Mouse (Mus musculus): ENCODE data around the gene Palld. TPM values are rescaled to one million over a fixed set of nuclear protein-coding genes. Genes with fewer than 3 reads are reported as not detected.

Gene Palld
- polyA plus RNA-seq, 1 experiment from 2014 or later = 83.1 TPM

DNA sequence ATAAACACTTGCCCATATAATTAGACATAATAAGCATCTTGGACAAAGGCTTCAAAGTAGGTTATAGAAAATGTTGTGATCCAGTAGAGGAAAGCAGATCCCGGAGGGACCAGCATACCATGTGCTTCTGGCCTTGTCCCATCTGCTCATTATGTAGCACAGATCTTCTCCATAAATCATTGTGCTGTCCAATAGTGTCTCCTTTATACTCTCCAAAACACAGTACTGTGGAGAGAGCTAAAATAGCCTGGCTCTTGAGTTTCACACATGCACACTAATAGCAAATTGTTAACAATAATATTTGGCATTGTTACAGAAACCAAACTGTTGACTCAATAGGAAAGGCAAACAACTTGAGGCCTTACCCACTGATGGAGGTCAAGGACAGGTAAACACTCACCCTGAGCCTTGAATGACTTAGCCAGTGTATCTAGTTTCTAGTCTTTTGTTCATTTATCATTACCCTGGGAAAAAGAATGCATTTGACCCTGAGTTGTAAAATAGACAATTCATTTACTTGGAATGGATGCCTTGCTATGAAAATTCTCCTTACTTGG lies 105.0 kb downstream of the Palld start:
- Histone ChIP-seq H3K27me3 (ENCODE audit: control insufficient read depth, insufficient read depth, low read length) (no peaks in the 10 kb centered on the region), H3K9ac (ENCODE audit: low read length) (no peak overlapping the region), H3K9me3 (replicated peaks; ENCODE audit: control insufficient read depth, low read length) (no peaks in the 10 kb centered on the region), H3K4me1 (ENCODE audit: control insufficient read depth, insufficient read depth, low read length) (peaks cover 6% of the 10 kb centered on the region), H3K4me3 (replicated peaks; ENCODE audit: low read length) (no peak overlapping the region), H3K4me2 (ENCODE audit: low read depth, low read length) (no peak overlapping the region), H3K27ac (ENCODE audit: low read length) (no peak overlapping the region), H3K36me3 (ENCODE audit: control insufficient read depth, insufficient read depth, low read length) (no peaks in the 10 kb centered on the region)
- peak; percentile 58 for ATAC-seq (ENCODE audit: insufficient read depth, low FRiP score)
- 37% methylated on average over 1 of the region's 1 CpGs for WGBS

DNA sequence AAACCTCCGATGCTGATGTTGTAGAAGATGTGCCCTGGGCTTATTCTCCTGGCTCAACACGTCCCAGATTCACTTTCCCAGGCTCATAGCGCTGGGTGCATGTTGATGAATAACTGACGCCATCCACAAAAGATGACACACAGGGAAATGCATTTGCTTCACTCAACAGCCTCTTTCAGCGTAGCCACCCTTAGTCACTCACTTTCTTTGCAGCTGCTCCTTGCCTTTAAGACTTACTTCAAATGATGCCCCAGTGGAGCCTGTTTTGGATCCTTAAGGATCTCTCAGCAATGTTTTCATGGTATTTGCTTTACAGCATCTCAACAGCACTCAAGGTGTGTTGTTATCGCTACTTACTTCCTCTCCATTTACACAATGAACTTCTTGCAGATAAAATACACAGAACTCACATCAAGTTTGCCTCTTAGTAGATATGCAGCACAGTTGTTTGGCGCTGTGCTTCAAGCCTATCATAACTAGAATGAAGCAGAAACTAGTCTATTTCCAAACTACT lies 105.9 kb downstream of the Palld start:
- Histone ChIP-seq H3K9ac (ENCODE audit: low read length) (no peak overlapping the region), H3K27ac (ENCODE audit: low read length) (no peak overlapping the region), H3K9me3 (replicated peaks; ENCODE audit: control insufficient read depth, low read length) (no peaks in the 10 kb centered on the region), H3K36me3 (ENCODE audit: control insufficient read depth, insufficient read depth, low read length) (no peaks in the 10 kb centered on the region), H3K4me3 (replicated peaks; ENCODE audit: low read length) (no peak overlapping the region), H3K27me3 (ENCODE audit: control insufficient read depth, insufficient read depth, low read length) (no peaks in the 10 kb centered on the region), H3K4me1 (ENCODE audit: control insufficient read depth, insufficient read depth, low read length) (peaks cover 6% of the 10 kb centered on the region), H3K4me2 (ENCODE audit: low read depth, low read length) (no peak overlapping the region)
- WGBS = 76% methylated on average over 7 of the region's 7 CpGs
- ATAC-seq (ENCODE audit: insufficient read depth, low FRiP score) = no peak

DNA sequence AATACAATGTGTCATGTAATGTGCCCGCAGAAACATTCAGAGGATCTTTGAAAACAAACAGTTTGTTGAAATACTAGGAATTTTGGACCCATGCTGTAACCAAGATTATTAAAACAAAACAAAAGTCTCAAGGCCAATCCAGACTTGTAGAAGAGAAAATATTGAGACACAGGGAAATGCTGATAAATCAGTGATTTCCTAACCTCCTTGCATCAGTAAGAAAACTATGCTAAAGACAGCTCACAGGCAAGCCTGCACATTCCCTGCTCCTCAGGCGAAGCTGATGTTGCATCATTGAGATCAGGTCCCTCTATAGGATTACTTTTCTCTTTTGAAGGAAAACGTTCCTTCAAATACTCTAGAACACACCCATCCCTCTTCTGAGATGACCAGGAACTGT lies 112.5 kb downstream of the Palld start:
- Histone ChIP-seq H3K9me3 (replicated peaks; ENCODE audit: control insufficient read depth, low read length) (no peaks in the 10 kb centered on the region), H3K27ac (ENCODE audit: low read length) (no peak overlapping the region), H3K27me3 (ENCODE audit: control insufficient read depth, insufficient read depth, low read length) (no peaks in the 10 kb centered on the region), H3K4me1 (ENCODE audit: control insufficient read depth, insufficient read depth, low read length) (no peaks in the 10 kb centered on the region), H3K36me3 (ENCODE audit: control insufficient read depth, insufficient read depth, low read length) (no peaks in the 10 kb centered on the region), H3K4me3 (replicated peaks; ENCODE audit: low read length) (no peak overlapping the region), H3K9ac (ENCODE audit: low read length) (no peak overlapping the region), H3K4me2 (ENCODE audit: low read depth, low read length) (no peak overlapping the region)
- no peak for ATAC-seq (ENCODE audit: insufficient read depth, low FRiP score)
- WGBS = 76% methylated on average over 3 of the region's 3 CpGs

DNA sequence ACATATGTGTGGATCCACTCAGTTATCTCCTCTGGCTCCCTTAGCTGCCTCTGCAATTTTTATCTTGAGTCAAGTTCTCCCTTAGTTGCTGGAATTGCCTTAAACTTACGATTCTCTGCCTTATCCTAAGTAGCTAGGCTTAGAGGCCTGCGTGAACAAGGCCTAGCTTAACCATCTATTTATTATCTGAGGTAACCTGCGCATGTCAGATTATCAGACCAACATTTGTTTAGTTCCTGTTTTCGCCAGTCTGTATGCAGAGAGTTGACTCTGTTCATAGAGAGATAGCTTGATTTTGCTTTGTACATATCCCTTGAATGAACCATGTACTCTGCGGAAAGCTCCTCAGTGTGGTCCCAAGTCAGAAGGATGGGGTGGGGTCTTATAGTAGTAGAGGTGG lies 113.2 kb downstream of the Palld start:
- H3K27ac ChIP-seq (ENCODE audit: low read length) = no peak overlapping the region
- no peak for ATAC-seq (ENCODE audit: insufficient read depth, low FRiP score)
- H3K36me3 ChIP-seq (ENCODE audit: control insufficient read depth, insufficient read depth, low read length) = no peaks in the 10 kb centered on the region
- H3K4me2 ChIP-seq (ENCODE audit: low read depth, low read length) = no peak overlapping the region
- H3K4me1 ChIP-seq (ENCODE audit: control insufficient read depth, insufficient read depth, low read length) = no peaks in the 10 kb centered on the region
- WGBS = 87% methylated on average over 5 of the region's 5 CpGs
- H3K4me3 ChIP-seq (replicated peaks; ENCODE audit: low read length) = no peak overlapping the region
- H3K27me3 ChIP-seq (ENCODE audit: control insufficient read depth, insufficient read depth, low read length) = no peaks in the 10 kb centered on the region
- H3K9ac ChIP-seq (ENCODE audit: low read length) = no peak overlapping the region
- no peaks in the 10 kb centered on the region for H3K9me3 ChIP-seq (replicated peaks; ENCODE audit: control insufficient read depth, low read length)

DNA sequence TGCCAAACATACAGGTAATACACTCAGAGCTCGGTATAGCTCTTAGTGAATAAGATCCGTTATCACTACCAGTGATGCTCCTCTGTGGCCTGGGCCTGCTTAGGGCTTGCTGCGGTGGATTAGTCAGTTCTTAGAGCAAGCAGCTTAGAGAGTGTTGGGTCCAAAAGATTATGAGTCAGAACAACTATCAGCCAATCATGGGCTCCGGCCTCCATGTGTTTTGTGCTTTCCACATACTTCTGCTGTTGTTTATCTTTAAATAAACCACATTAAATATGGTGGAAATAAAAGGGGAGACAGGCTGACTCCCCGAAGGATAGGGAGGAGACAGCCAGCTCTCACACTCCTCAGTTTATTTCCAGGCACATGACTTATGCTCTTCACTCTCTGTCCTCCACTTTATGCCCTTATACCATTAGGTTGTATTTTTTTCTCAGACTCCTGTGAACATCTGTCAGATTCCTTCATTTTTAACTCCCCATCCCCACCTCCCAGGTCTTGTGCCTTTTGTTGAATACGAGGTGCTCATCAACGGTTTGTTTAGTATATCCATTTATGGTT lies 119.5 kb downstream of the Palld start:
- Histone ChIP-seq H3K9me3 (replicated peaks; ENCODE audit: control insufficient read depth, low read length) (no peaks in the 10 kb centered on the region), H3K27me3 (ENCODE audit: control insufficient read depth, insufficient read depth, low read length) (no peaks in the 10 kb centered on the region), H3K4me1 (ENCODE audit: control insufficient read depth, insufficient read depth, low read length) (no peaks in the 10 kb centered on the region), H3K27ac (ENCODE audit: low read length) (no peak overlapping the region), H3K4me2 (ENCODE audit: low read depth, low read length) (no peak overlapping the region), H3K4me3 (replicated peaks; ENCODE audit: low read length) (no peak overlapping the region), H3K36me3 (ENCODE audit: control insufficient read depth, insufficient read depth, low read length) (no peaks in the 10 kb centered on the region), H3K9ac (ENCODE audit: low read length) (no peak overlapping the region)
- ATAC-seq (ENCODE audit: insufficient read depth, low FRiP score) = no peak
- 73% methylated on average over 7 of the region's 7 CpGs for WGBS

DNA sequence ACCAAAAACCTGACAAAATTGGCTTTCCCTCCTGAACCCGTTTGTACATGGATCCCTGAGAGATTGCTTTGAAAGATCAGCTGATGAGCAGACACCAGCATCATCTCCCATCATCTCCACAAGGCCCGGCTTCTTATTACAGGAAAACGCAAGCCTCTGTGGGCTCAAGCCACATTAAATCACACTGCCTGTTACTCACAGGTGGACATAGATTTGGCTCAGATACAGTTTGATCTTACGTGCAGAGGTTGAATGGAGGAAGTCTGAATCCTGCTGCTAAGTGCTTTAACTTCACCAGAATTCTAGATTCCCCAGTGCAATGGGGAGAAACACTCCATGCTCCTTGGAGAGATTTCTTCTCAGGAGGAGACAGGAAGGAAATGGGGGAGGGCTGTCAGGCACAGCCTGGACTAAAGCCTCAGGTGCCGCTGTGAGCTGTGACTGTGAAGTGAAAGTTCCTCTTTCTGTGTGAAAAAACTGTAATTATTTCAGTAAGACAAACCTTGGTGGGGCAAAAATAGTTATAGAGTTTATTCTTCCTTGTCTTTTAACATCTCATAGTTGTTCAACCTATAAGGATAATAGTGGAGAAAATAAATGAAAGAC lies 121.7 kb downstream of the Palld start:
- H3K27me3 ChIP-seq (ENCODE audit: control insufficient read depth, insufficient read depth, low read length) = no peaks in the 10 kb centered on the region
- H3K36me3 ChIP-seq (ENCODE audit: control insufficient read depth, insufficient read depth, low read length) = no peaks in the 10 kb centered on the region
- no peak overlapping the region for H3K27ac ChIP-seq (ENCODE audit: low read length)
- no peaks in the 10 kb centered on the region for H3K9me3 ChIP-seq (replicated peaks; ENCODE audit: control insufficient read depth, low read length)
- 71% methylated on average over 5 of the region's 5 CpGs for WGBS
- no peaks in the 10 kb centered on the region for H3K4me1 ChIP-seq (ENCODE audit: control insufficient read depth, insufficient read depth, low read length)
- ATAC-seq (ENCODE audit: insufficient read depth, low FRiP score) = no peak
- no peak overlapping the region for H3K4me2 ChIP-seq (ENCODE audit: low read depth, low read length)
- H3K9ac ChIP-seq (ENCODE audit: low read length) = no peak overlapping the region
- H3K4me3 ChIP-seq (replicated peaks; ENCODE audit: low read length) = no peak overlapping the region

DNA sequence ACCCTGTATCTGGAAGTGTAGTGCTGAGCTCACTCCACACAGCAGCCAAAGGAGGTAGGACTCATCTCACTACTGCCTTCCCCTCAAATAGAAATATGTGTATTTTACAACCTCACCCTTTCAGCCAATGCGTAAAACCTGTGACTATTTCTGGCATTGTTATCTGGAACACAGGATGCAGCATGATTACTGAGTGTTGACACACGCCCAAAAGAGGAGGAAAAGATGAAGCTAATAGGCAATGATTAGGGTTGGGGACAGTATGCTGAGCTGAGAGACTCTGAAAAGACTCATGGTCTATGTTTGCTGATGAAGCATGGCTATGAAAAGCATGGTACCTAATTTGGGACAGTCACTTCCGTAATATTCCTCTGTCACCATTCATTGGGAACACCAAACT lies 124.3 kb downstream of the Palld start:
- Histone ChIP-seq H3K36me3 (ENCODE audit: control insufficient read depth, insufficient read depth, low read length) (no peaks in the 10 kb centered on the region), H3K9me3 (replicated peaks; ENCODE audit: control insufficient read depth, low read length) (no peaks in the 10 kb centered on the region), H3K4me3 (replicated peaks; ENCODE audit: low read length) (no peak overlapping the region), H3K4me1 (ENCODE audit: control insufficient read depth, insufficient read depth, low read length) (no peaks in the 10 kb centered on the region), H3K4me2 (ENCODE audit: low read depth, low read length) (no peak overlapping the region), H3K27ac (ENCODE audit: low read length) (no peak overlapping the region), H3K27me3 (ENCODE audit: control insufficient read depth, insufficient read depth, low read length) (no peaks in the 10 kb centered on the region), H3K9ac (ENCODE audit: low read length) (no peak overlapping the region)
- no peak for ATAC-seq (ENCODE audit: insufficient read depth, low FRiP score)
- WGBS = 71% methylated on average over 3 of the region's 3 CpGs

DNA sequence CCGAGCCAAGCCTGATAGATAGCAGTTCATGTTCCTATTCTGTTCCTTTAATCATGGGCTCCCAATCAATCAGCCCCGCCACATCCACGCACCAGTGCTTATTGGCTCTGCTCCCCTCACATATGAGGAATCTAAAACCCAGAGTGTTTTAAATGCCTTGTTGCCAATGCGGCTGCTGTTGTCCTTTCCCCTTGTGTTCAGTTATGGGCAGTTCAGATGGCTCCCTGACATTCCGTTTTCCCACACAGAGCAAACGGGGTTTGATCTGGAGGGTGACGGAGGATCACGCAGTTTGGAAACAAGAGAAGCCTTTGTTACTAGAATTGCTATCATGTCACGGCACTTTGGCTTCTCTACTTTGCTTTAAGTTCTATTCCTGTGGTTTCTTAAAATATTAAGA lies 125.9 kb downstream of the Palld start:
- H3K4me1 ChIP-seq (ENCODE audit: control insufficient read depth, insufficient read depth, low read length) = no peaks in the 10 kb centered on the region
- ATAC-seq (ENCODE audit: insufficient read depth, low FRiP score) = no peak
- no peaks in the 10 kb centered on the region for H3K9me3 ChIP-seq (replicated peaks; ENCODE audit: control insufficient read depth, low read length)
- no peak overlapping the region for H3K4me3 ChIP-seq (replicated peaks; ENCODE audit: low read length)
- H3K27ac ChIP-seq (ENCODE audit: low read length) = no peak overlapping the region
- H3K4me2 ChIP-seq (ENCODE audit: low read depth, low read length) = no peak overlapping the region
- no peaks in the 10 kb centered on the region for H3K27me3 ChIP-seq (ENCODE audit: control insufficient read depth, insufficient read depth, low read length)
- WGBS = 57% methylated on average over 9 of the region's 9 CpGs
- no peak overlapping the region for H3K9ac ChIP-seq (ENCODE audit: low read length)
- H3K36me3 ChIP-seq (ENCODE audit: control insufficient read depth, insufficient read depth, low read length) = no peaks in the 10 kb centered on the region

DNA sequence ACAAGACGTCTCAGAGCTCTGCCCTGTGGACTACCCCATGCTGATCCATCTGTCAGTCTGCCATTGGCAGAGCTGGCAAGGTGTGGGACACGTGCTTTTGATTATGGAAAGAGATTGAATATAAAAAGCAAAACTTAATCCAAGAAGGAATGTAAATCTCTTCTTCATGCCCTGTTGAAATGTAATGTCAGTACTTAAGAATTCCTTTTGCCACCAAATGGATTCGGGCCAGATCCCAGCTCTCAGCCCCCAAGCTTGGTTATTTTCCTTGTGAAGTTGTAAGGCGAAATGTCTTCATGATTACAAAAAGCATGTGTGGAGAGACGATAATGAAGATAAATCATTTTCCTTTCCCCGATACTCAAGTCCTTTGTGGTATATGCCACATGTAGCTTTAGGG lies 126.6 kb downstream of the Palld start:
- no peak for ATAC-seq (ENCODE audit: insufficient read depth, low FRiP score)
- Histone ChIP-seq H3K4me1 (ENCODE audit: control insufficient read depth, insufficient read depth, low read length) (no peaks in the 10 kb centered on the region), H3K9me3 (replicated peaks; ENCODE audit: control insufficient read depth, low read length) (no peaks in the 10 kb centered on the region), H3K4me3 (replicated peaks; ENCODE audit: low read length) (no peak overlapping the region), H3K4me2 (ENCODE audit: low read depth, low read length) (no peak overlapping the region), H3K27me3 (ENCODE audit: control insufficient read depth, insufficient read depth, low read length) (no peaks in the 10 kb centered on the region), H3K36me3 (ENCODE audit: control insufficient read depth, insufficient read depth, low read length) (no peaks in the 10 kb centered on the region), H3K27ac (ENCODE audit: low read length) (no peak overlapping the region), H3K9ac (ENCODE audit: low read length) (no peak overlapping the region)
- WGBS = 50% methylated on average over 6 of the region's 6 CpGs

Measured in stomach, embryonic 16.5 days (tissue).